Mouse (Mus musculus) heart, embryonic 14.5 days (tissue): ENCODE measurements around the gene Adam17. TPM values are rescaled to one million over a fixed set of nuclear protein-coding genes. Genes with fewer than 3 reads are reported as not detected.
"Not testable (repeated sequence)": the region's sequence is repeated elsewhere in the genome, so short reads cannot be mapped to it uniquely, and the experiment has no call there.

ENCODE experiments used
- ATAC-seq: fragments of 200-750 bp; cut with Nextera tagmentation; 2 replicates; pipeline ENCODE4 v1.8.0; 2017; ENCODE audit warnings: low read depth, moderate TSS enrichment; ENCODE audit not compliant: insufficient number of reproducible peaks, insufficient read depth, low FRiP score
- H3K27ac ChIP-seq, 2 experiments: fragments of 200-500 bp in 1 of 2; fragments of 300-500 bp in 1 of 2; sonication (generic) in 1 of 2; replicated peaks in 1 of 2; 2 replicates each; pipeline ENCODE4 v1.5.1; 2012 to 2014; ENCODE audit warnings: low read depth in 2 of 2, low read length in 2 of 2, control low read depth in 1 of 2, mild to moderate bottlenecking in 1 of 2, mixed read lengths in 1 of 2; ENCODE audit not compliant: control insufficient read depth in 1 of 2, insufficient read depth in 1 of 2
- H3K27me3 ChIP-seq: fragments of 300-500 bp; sonication (generic); 2 replicates; pipeline ENCODE4 v1.6.1; 2014; ENCODE audit warnings: mild to moderate bottlenecking, low read length, control low read depth; ENCODE audit not compliant: control insufficient read depth, insufficient read depth
- H3K36me3 ChIP-seq: fragments of 300-500 bp; sonication (generic); 2 replicates; pipeline ENCODE4 v1.6.1; 2014; ENCODE audit warnings: mild to moderate bottlenecking, control low read depth, low read length, mixed read lengths; ENCODE audit not compliant: control insufficient read depth, insufficient read depth
- H3K4me1 ChIP-seq, 2 experiments: fragments of 200-500 bp in 1 of 2; fragments of 300-500 bp in 1 of 2; sonication (generic) in 1 of 2; 2 replicates each; pipeline ENCODE4 v1.6.1; 2012 to 2014; ENCODE audit warnings: low read length in 2 of 2, control low read depth in 1 of 2, mixed read lengths in 1 of 2; ENCODE audit not compliant: control insufficient read depth in 2 of 2, insufficient read depth in 2 of 2
- H3K4me2 ChIP-seq: fragments of 300-500 bp; sonication (generic); 2 replicates; pipeline ENCODE4 v1.6.1; 2014; ENCODE audit warnings: mild to moderate bottlenecking, low read length
- H3K4me3 ChIP-seq, 2 experiments: fragments of 200-500 bp in 1 of 2; fragments of 300-500 bp in 1 of 2; sonication (generic) in 1 of 2; 2 replicates each; pipeline ENCODE4 v1.5.1; 2012 to 2014; ENCODE audit warnings: low read length in 2 of 2, mild to moderate bottlenecking in 2 of 2, control low read depth in 1 of 2, low read depth in 1 of 2, moderate library complexity in 1 of 2; ENCODE audit not compliant: control insufficient read depth in 1 of 2, insufficient read depth in 1 of 2
- H3K9ac ChIP-seq: fragments of 300-500 bp; sonication (generic); 2 replicates; pipeline ENCODE4 v1.6.1; 2014; ENCODE audit warnings: mild to moderate bottlenecking, low read length
- H3K9me3 ChIP-seq: fragments of 300-500 bp; sonication (generic); 2 replicates; pipeline ENCODE4 v1.6.1; 2016; ENCODE audit warnings: low read length, control low read depth; ENCODE audit not compliant: control insufficient read depth
- WGBS: fragments of 180-500 bp; shearing (Covaris S2); extraction: QIAGEN DNeasy Blood & Tissue Kit; methylation state at CpG from one replicate; pipeline ENCODE4 v1.1.7; 2014; 5-methylcytosine and 5-hydroxymethylcytosine counted together
- polyA plus RNA-seq: library from polyadenylated mRNA; unstranded; fragments of >200 nt; fragmentation: Nextera tagmentation; extraction: Ambion mirVana; gene quantifications from 2 replicates; pipeline ENCODE4 v1.2.1, GENCODE M21; 2014

Gene Adam17
- polyA plus RNA-seq, 1 experiment from 2014 or later = 30.2 TPM

- no peak overlapping the region for H3K9ac ChIP-seq
- 94% methylated on average over 2 of the region's 2 CpGs for WGBS
Measured at GRCm38 (mm10) chr12:21408789-21409367, 35.4 kb upstream of the Adam17 start.

GRCm38 (mm10) chr12:21402771-21403170, 29.3 kb upstream of the Adam17 start:
- Histone ChIP-seq H3K4me1 (no peaks in the 10 kb centered on the region), H3K27me3 (no peaks in the 10 kb centered on the region), H3K4me2 (no peak overlapping the region), H3K36me3 (peaks cover 51% of the 10 kb centered on the region), H3K9me3 (no peaks in the 10 kb centered on the region), H3K9ac (no peak overlapping the region), H3K4me3 (no peak overlapping the region), H3K27ac (no peak overlapping the region)
- no peak for ATAC-seq
- 97% methylated on average over 5 of the region's 5 CpGs for WGBS

More at GRCm38 (mm10) chr12:21408789-21409367, 35.4 kb upstream of the Adam17 start:
- Histone ChIP-seq H3K27ac (no peak overlapping the region), H3K4me1 (0 out of 4 replicates have a peak, but pooled peaks cover 0 to 2% of the 10 kb centered on the region in 2 experiments), H3K9me3 (0 out of 2 replicates have a peak, but pooled peaks cover 4% of the 10 kb centered on the region), H3K4me3 (no peak overlapping the region), H3K27me3 (no peaks in the 10 kb centered on the region), H3K36me3 (peaks cover 72% of the 10 kb centered on the region), H3K4me2 (no peak overlapping the region)
- no peak for ATAC-seq

- Histone ChIP-seq H3K9ac (no peak overlapping the region), H3K27me3 (no peaks in the 10 kb centered on the region), H3K4me3 (no peak overlapping the region), H3K9me3 (no peaks in the 10 kb centered on the region), H3K4me1 (no peaks in the 10 kb centered on the region), H3K27ac (no peak overlapping the region), H3K36me3 (peaks cover 48% of the 10 kb centered on the region), H3K4me2 (no peak overlapping the region)
- WGBS = 94% methylated on average over 2 of the region's 2 CpGs
- ATAC-seq = no peak
Measured at GRCm38 (mm10) chr12:21386201-21386600, 12.8 kb upstream of the Adam17 start.

GRCm38 (mm10) chr12:21378765-21379346, 5.4 kb upstream of the Adam17 start:
- not testable (repeated sequence) for H3K9me3 ChIP-seq, H3K27me3 ChIP-seq, H3K4me1 ChIP-seq, H3K36me3 ChIP-seq, H3K4me3 ChIP-seq, H3K4me2 ChIP-seq, ATAC-seq, H3K27ac ChIP-seq, H3K9ac ChIP-seq
- WGBS = 63% methylated on average over 6 of the region's 6 CpGs

- Histone ChIP-seq H3K27ac (no peak overlapping the region), H3K9me3 (no peaks in the 10 kb centered on the region), H3K36me3 (no peaks in the 10 kb centered on the region), H3K4me2 (no peak overlapping the region), H3K4me3 (no peak overlapping the region), H3K27me3 (no peaks in the 10 kb centered on the region), H3K4me1 (peaks cover 0 to 5% of the 10 kb centered on the region in 2 experiments; a peak in 2 of 4 replicates), H3K9ac (no peak overlapping the region)
- whole genome bisulfite sequencing = 10% methylated on average over 3 of the region's 3 CpGs
- no peak for ATAC-seq
Measured at GRCm38 (mm10) chr12:21375376-21376157, 2.1 kb upstream of the Adam17 start.

- peak; percentile 42 for ATAC-seq
- peak overlapping the region; percentile 78 for H3K9ac ChIP-seq
- H3K4me1 ChIP-seq = peaks cover 0 to 5% of the 10 kb centered on the region in 2 experiments; a peak in 2 of 4 replicates
- WGBS = 4% methylated on average over 24 of the region's 24 CpGs
- H3K27ac ChIP-seq = peak overlapping the region; percentile 92
- peak overlapping the region; percentile 74 for H3K4me2 ChIP-seq
- H3K4me3 ChIP-seq = peak overlapping the region; percentile 65 to 66
- no peaks in the 10 kb centered on the region for H3K27me3 ChIP-seq
- peaks cover 5% of the 10 kb centered on the region; the same call in 1 of the 2 replicates for H3K36me3 ChIP-seq
- H3K9me3 ChIP-seq = no peaks in the 10 kb centered on the region
Measured at GRCm38 (mm10) chr12:21373820-21374475, 516 bp upstream of the Adam17 start.

- Histone ChIP-seq H3K9me3 (no peaks in the 10 kb centered on the region), H3K27me3 (no peaks in the 10 kb centered on the region), H3K4me2 (no peak overlapping the region), H3K4me3 (no peak overlapping the region), H3K27ac (no peak overlapping the region), H3K9ac (no peak overlapping the region), H3K36me3 (peaks cover 5% of the 10 kb centered on the region; the same call in 1 of the 2 replicates), H3K4me1 (peaks cover 0 to 5% of the 10 kb centered on the region in 2 experiments; a peak in 2 of 4 replicates)
- 97% methylated on average over 1 of the region's 1 CpGs for WGBS
- no peak for ATAC-seq
Measured at GRCm38 (mm10) chr12:21370035-21370611, 3.3 kb downstream of the Adam17 start.
